Mouse (Mus musculus): ENCODE measurements around the gene Ksr1. TPM values are rescaled to one million over a fixed set of nuclear protein-coding genes. Genes with fewer than 3 reads are reported as not detected.

Ksr1 gene
- polyA plus RNA-seq, 1 experiment from 2014 or later = 3.5 TPM

DNA sequence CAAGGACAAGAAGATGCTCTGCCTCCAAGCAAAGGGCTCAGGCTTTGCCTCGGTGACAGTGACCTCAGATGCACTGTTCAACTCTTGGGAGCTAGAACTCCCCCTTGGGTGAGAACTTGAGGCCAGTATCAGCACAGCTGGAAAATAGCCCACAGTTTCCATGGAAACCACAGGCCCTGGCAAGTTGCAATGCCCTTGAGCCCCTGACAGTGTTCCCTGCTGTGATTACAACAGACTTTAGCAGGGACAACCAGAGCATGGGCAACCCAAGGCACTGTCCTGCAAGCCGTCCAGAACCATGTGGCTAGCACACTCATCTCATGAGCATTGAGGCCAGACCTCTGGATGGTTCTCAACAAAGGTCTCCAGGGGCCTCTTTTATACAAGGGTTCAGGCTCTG is 106.7 kb downstream of the Ksr1 start:
- WGBS = 45% methylated on average over 2 of the region's 2 CpGs
- Histone ChIP-seq H3K9ac (0 out of 2 replicates have a peak overlapping the region, but pooled peaks have one; percentile 9), H3K9me3 (no peaks in the 10 kb centered on the region), H3K4me1 (replicated peaks) (peaks cover 19% of the 10 kb centered on the region), H3K27me3 (no peaks in the 10 kb centered on the region), H3K36me3 (peaks cover 24% of the 10 kb centered on the region), H3K4me3 (no peak overlapping the region), H3K27ac (no peak overlapping the region), H3K4me2 (no peak overlapping the region)
- ATAC-seq (ENCODE audit: low FRiP score) = no peak

DNA sequence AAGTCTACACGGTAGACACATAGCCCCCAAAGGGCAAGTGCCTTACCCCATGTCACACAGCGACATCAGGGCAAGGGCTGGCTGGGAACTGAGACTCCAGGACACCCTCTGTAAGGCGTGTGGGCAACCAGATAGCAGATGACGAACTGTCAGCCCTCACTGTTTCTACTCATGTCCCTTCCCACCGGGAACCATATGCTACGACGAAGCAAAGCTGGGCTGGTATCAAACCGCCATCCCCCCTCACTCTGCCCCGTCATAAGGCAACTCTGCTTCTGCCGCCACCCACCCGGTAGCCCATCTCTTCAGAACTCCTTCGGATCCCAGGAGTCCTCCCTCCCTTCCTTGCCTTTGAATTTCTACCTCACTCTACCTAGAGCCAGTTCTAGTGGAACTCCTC is 108.7 kb downstream of the Ksr1 start:
- Histone ChIP-seq H3K9me3 (no peaks in the 10 kb centered on the region), H3K4me3 (no peak overlapping the region), H3K9ac (no peak overlapping the region), H3K27me3 (no peaks in the 10 kb centered on the region), H3K27ac (no peak overlapping the region), H3K4me2 (no peak overlapping the region), H3K4me1 (replicated peaks) (peaks cover 19% of the 10 kb centered on the region), H3K36me3 (peaks cover 22% of the 10 kb centered on the region)
- 77% methylated on average over 12 of the region's 12 CpGs for WGBS
- ATAC-seq (ENCODE audit: low FRiP score) = no peak

- 77% methylated on average over 13 of the region's 13 CpGs for WGBS
- H3K4me2 ChIP-seq = no peak overlapping the region
- H3K9me3 ChIP-seq = no peaks in the 10 kb centered on the region
- peaks cover 18% of the 10 kb centered on the region for H3K36me3 ChIP-seq
- H3K4me3 ChIP-seq = no peak overlapping the region
- H3K27ac ChIP-seq = no peak overlapping the region
- H3K27me3 ChIP-seq = no peaks in the 10 kb centered on the region
- H3K4me1 ChIP-seq (replicated peaks) = peaks cover 13% of the 10 kb centered on the region
- no peak for ATAC-seq (ENCODE audit: low FRiP score)
- no peak overlapping the region for H3K9ac ChIP-seq
These were observed 109.9 kb downstream of the Ksr1 start for GRCm38 (mm10) chr11:79036324-79036723.

DNA sequence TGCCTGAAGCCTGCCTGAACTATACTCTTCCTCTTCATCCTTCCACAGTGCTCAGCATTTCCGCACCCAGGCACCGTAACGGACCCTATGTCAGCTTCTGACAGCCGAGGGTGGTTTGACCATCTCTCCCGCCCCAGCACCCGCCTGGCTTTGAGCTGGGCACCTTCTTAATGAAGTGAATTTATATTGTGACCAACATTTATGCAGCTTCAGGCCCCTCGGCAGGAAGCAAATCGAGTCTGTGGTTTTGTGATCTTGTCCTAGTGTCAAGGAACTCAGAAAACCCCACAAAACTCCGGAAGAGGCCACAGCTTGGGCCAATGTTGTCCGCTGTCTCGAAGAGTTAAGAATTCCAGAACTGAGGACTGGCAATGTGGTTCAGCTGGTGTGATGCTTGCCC is 112.6 kb downstream of the Ksr1 start:
- Histone ChIP-seq H3K27me3 (no peaks in the 10 kb centered on the region), H3K36me3 (0 out of 2 replicates have a peak, but pooled peaks cover 10% of the 10 kb centered on the region), H3K27ac (no peak overlapping the region), H3K9me3 (no peaks in the 10 kb centered on the region), H3K4me3 (no peak overlapping the region), H3K9ac (no peak overlapping the region), H3K4me1 (replicated peaks) (peaks cover 15% of the 10 kb centered on the region), H3K4me2 (no peak overlapping the region)
- 90% methylated on average over 11 of the region's 11 CpGs for WGBS
- ATAC-seq (ENCODE audit: low FRiP score) = no peak

DNA sequence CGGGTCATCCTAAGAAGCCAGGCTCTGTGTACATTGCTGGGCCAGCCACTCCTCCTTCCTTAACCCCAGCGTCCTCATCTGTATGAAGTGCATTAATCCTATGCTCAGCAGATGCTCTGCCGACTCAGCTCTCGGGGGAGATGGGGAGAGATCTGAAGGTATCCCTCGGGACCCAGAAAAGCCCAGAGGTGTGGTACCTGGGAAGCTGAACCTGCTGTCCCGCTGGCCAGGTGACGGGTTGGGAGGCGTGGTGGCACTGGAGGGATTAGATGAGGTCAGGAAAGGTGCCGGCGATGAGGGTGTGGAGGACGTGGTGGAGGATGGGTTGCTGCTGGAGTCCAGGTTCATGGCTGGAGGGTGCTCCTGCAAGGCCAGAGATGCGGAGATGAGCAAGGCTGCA is 113.2 kb downstream of the Ksr1 start:
- Histone ChIP-seq H3K9ac (no peak overlapping the region), H3K4me1 (replicated peaks) (peaks cover 15% of the 10 kb centered on the region), H3K4me3 (no peak overlapping the region), H3K9me3 (no peaks in the 10 kb centered on the region), H3K27me3 (no peaks in the 10 kb centered on the region), H3K36me3 (peaks cover 12% of the 10 kb centered on the region; the same call in 1 of the 2 replicates), H3K4me2 (no peak overlapping the region), H3K27ac (no peak overlapping the region)
- ATAC-seq (ENCODE audit: low FRiP score) = no peak
- 84% methylated on average over 12 of the region's 12 CpGs for WGBS

DNA sequence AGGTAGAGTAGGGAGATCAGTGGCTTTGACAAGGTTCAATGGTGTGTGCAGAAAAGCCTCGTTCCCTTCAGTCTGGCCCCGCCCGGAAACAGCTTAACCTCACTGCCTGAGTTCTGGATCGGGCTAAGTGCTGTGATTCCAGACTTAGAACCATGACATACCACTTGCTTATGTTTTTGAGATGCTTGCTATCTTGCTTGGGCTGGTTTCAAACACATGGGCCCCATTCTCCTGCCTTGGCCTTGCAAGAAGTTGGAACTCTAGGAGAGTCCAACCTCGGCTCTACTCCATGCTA is 114.8 kb downstream of the Ksr1 start:
- peaks cover 12% of the 10 kb centered on the region for H3K4me1 ChIP-seq (replicated peaks)
- ATAC-seq (ENCODE audit: low FRiP score) = no peak
- H3K4me2 ChIP-seq = no peak overlapping the region
- H3K27me3 ChIP-seq = no peaks in the 10 kb centered on the region
- H3K9ac ChIP-seq = 0 out of 2 replicates have a peak overlapping the region, but pooled peaks have one; percentile 46
- no peaks in the 10 kb centered on the region for H3K9me3 ChIP-seq
- 78% methylated on average over 5 of the region's 5 CpGs for WGBS
- no peak overlapping the region for H3K27ac ChIP-seq
- H3K36me3 ChIP-seq = peaks cover 22% of the 10 kb centered on the region
- H3K4me3 ChIP-seq = no peak overlapping the region

GRCm38 (mm10) chr11:79030570-79031451 is 115.4 kb downstream of the Ksr1 start:
- H3K4me1 ChIP-seq (replicated peaks) = peaks cover 7% of the 10 kb centered on the region
- WGBS = 63% methylated on average over 19 of the region's 19 CpGs
- H3K9ac ChIP-seq = 0 out of 2 replicates have a peak overlapping the region, but pooled peaks have one; percentile 46
- H3K36me3 ChIP-seq = peaks cover 22% of the 10 kb centered on the region
- no peak overlapping the region for H3K4me2 ChIP-seq
- peak overlapping the region; percentile 44; the same call in 1 of the 2 replicates for H3K27ac ChIP-seq
- H3K27me3 ChIP-seq = no peaks in the 10 kb centered on the region
- peak; percentile 59; the same call in 1 of the 2 replicates for ATAC-seq (ENCODE audit: low FRiP score)
- H3K4me3 ChIP-seq = no peak overlapping the region
- no peaks in the 10 kb centered on the region for H3K9me3 ChIP-seq

GRCm38 (mm10) chr11:79023751-79024150 is 122.5 kb downstream of the Ksr1 start:
- Histone ChIP-seq H3K36me3 (peaks cover 49% of the 10 kb centered on the region), H3K9me3 (no peaks in the 10 kb centered on the region)
- 71% methylated on average over 6 of the region's 6 CpGs for WGBS

DNA sequence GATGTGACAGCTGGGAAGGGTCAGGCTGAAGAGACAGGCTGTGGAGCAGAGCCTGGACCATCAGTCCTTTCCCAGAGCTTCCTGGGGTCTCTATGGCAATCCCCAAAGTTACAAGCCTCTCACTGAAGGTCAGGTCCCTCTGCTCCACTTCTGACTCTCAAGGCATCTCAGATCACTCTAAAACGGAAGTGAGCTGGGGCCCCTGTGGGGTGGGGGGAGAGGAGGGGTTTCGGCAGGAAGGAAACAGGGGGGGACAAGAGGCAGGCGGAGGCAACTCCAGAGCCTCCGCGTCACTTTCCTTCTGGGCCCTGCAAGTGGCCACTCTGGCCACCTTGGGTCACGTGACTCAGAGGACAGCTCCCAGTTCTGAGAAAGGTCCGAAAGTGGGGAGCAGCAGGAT is 122.9 kb downstream of the Ksr1 start:
- H3K27me3 ChIP-seq = no peaks in the 10 kb centered on the region
- no peak overlapping the region for H3K27ac ChIP-seq
- H3K4me2 ChIP-seq = no peak overlapping the region
- 60% methylated on average over 7 of the region's 7 CpGs for WGBS
- H3K9ac ChIP-seq = no peak overlapping the region
- no peak overlapping the region for H3K4me3 ChIP-seq
- no peaks in the 10 kb centered on the region for H3K9me3 ChIP-seq
- no peak for ATAC-seq (ENCODE audit: low FRiP score)
- H3K36me3 ChIP-seq = peaks cover 53% of the 10 kb centered on the region
- H3K4me1 ChIP-seq (replicated peaks) = no peaks in the 10 kb centered on the region

More at GRCm38 (mm10) chr11:79023751-79024150, 122.5 kb downstream of the Ksr1 start:
- no peak overlapping the region for H3K27ac ChIP-seq
- no peak for ATAC-seq (ENCODE audit: low FRiP score)
- no peaks in the 10 kb centered on the region for H3K4me1 ChIP-seq (replicated peaks)
- no peak overlapping the region for H3K9ac ChIP-seq
- H3K4me2 ChIP-seq = no peak overlapping the region
- no peaks in the 10 kb centered on the region for H3K27me3 ChIP-seq
- H3K4me3 ChIP-seq = no peak overlapping the region

DNA sequence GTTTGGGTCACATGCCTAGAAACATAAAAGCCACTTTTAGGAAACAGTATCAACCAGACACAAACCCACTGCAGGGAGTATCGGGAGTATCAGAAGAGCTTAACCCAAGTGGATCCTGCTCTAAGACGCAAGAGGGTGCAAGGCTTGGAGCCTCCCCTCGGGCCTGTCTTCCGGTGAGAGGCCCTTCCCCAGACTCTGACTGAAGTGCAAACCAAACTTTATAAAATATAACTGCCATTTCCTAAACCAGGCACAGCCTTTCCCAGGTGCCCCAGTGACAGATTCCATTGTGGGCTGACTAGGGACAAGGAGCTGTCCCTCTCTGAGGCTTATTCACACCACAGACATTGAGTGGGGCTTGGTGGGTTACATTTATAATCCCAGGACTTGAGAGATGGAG is 123.4 kb downstream of the Ksr1 start:
- WGBS = 78% methylated on average over 4 of the region's 4 CpGs
- no peak overlapping the region for H3K9ac ChIP-seq
- H3K27ac ChIP-seq = no peak overlapping the region
- H3K4me2 ChIP-seq = no peak overlapping the region
- no peaks in the 10 kb centered on the region for H3K27me3 ChIP-seq
- no peaks in the 10 kb centered on the region for H3K4me1 ChIP-seq (replicated peaks)
- no peaks in the 10 kb centered on the region for H3K9me3 ChIP-seq
- ATAC-seq (ENCODE audit: low FRiP score) = no peak
- peaks cover 54% of the 10 kb centered on the region for H3K36me3 ChIP-seq
- H3K4me3 ChIP-seq = no peak overlapping the region

DNA sequence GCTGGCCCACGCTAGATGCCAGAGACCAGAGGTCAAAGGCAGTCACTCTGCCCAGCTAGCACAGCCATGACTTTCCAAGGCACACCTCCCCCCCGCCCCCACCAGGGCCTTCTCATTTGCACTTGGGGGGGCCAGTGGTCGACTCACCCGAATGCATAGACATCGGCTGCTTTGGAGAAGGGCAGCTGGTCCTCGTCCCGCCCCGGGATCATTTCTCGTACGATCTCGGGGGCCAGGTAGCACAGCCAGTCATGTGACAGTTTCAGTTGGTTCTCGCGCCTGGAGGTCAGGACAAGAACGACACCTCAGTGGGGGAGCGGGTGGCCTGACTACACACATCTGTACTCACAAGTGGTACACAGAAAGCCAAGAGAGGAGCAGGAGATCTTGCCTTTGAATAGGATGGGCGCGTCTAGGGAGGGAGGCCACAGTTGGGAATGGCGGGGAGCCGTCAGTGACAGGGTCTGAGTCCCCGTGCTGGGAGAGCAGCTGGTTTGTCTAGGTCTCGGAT is 125.6 kb downstream of the Ksr1 start:
- Histone ChIP-seq H3K27me3 (no peaks in the 10 kb centered on the region), H3K9me3 (no peaks in the 10 kb centered on the region), H3K9ac (no peak overlapping the region), H3K4me3 (no peak overlapping the region), H3K36me3 (peaks cover 64% of the 10 kb centered on the region), H3K4me2 (no peak overlapping the region), H3K27ac (no peak overlapping the region), H3K4me1 (replicated peaks) (no peaks in the 10 kb centered on the region; the same call in 1 of the 2 replicates)
- no peak for ATAC-seq (ENCODE audit: low FRiP score)
- 76% methylated on average over 21 of the region's 21 CpGs for WGBS

DNA sequence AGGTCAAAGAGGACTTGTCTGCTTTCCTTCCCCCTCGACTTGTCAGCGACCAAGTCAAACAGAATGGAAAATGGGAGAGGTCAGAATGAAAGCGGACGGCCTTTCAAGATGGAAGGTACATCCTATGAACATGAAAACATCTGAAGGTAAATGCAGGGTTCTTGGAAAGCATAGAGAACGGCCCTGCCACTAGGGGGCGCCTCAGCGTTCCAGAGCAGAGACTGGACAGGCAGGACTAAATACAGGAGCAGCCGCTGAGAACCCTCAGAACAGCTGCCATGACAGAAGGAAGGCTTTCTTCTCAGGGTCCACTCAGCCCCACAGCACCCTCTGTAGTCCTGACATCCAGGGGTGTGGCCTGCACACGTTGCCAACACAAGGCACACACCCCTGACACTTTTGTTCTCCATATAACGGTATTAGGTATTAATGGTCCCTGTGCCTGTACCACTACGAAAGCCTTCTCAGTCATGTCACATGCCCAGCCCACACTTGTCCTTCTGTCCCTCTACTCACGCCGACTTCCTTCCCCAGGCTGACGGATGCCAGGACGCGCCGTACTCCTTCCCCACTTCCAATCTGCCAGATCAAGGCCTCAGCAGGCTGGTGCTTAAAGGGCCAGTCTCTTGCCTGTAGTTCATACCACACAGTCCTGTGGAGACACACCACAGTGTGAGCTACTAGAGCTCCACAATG is 126.2 kb downstream of the Ksr1 start:
- Histone ChIP-seq H3K4me1 (replicated peaks) (peaks cover under 1% of the 10 kb centered on the region), H3K27ac (no peak overlapping the region), H3K9me3 (no peaks in the 10 kb centered on the region), H3K4me2 (no peak overlapping the region), H3K36me3 (peaks cover 59% of the 10 kb centered on the region), H3K4me3 (no peak overlapping the region), H3K27me3 (no peaks in the 10 kb centered on the region), H3K9ac (no peak overlapping the region)
- 84% methylated on average over 17 of the region's 17 CpGs for WGBS
- ATAC-seq (ENCODE audit: low FRiP score) = no peak
